Mouse (Mus musculus): ENCODE measurements around the gene Slf2. TPM values are rescaled to one million over a fixed set of nuclear protein-coding genes. Genes with fewer than 3 reads are reported as not detected.
A peak's percentile ranks its signal among the peaks of the same experiment; 100 is the strongest.

Slf2 gene
- polyA plus RNA-seq, 1 experiment from 2014 or later: 27.1 TPM

DNA sequence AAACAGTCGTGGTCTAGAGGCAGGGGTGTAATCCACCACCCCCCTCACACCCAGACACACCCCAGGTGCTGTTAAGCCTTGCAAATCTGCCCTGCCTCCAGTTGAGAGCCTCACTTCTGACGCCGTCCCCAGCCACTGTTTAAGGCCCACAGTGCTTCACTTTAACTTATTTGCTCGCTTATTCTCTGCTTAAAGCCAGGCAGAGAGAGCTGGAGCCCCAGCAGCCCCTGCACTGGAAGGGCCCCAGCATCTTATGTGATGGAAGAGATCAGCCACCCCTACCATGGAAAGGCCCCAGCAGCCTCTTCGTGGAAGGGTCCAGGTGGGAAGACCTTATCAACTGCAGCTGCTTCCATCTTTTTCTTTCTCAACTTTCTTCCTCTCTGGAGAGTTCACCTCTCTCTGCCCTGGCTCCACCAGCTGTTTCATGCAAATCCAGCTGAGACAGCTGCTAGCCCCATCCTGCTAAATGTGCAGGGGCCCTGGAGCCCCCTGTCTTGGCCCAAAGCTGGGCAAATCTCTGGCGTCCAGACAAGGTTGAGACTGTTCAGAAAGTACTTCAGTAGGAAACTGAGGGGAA lies 26.7 kb upstream of the Slf2 start:
- H3K27ac ChIP-seq (ENCODE audit: low read length): no peak overlapping the region
- H3K27me3 ChIP-seq (ENCODE audit: control insufficient read depth, insufficient read depth, low read depth, low read length): no peaks in the 10 kb centered on the region
- H3K4me1 ChIP-seq (replicated peaks; ENCODE audit: control insufficient read depth, insufficient read depth, low read length): peaks cover 24% of the 10 kb centered on the region
- no peak overlapping the region for H3K4me2 ChIP-seq (ENCODE audit: low read depth, low read length)
- H3K9me3 ChIP-seq (ENCODE audit: control insufficient read depth, low read length): no peaks in the 10 kb centered on the region
- H3K9ac ChIP-seq (ENCODE audit: low read length): no peak overlapping the region; the same call in 1 of the 2 replicates
- 36% methylated on average over 6 of the region's 6 CpGs for WGBS
- no peak overlapping the region for H3K4me3 ChIP-seq (ENCODE audit: low read length)
- no peaks in the 10 kb centered on the region for H3K36me3 ChIP-seq (ENCODE audit: control insufficient read depth, insufficient read depth, low read length)
- ATAC-seq (ENCODE audit: low read depth): no peak

DNA sequence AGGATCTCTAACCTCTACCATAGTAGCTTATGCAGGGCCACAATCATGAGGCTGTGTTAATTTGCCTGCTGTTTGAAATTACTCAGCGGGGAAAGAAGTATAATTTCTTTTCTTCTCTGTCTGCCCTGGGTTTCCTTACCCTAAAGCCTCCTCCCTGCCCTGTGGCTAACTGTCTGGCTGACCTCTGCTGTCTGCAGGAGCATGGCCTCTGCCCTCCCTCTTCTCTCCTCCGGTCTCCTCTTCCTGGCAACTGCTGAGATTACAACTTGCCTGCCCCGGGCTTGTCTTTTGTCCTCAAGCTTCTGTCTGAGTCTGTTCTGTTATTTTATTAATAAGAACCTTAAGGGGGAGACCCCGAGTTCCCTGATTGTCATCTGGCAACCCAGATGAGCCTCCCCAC lies 25.6 kb upstream of the Slf2 start:
- Histone ChIP-seq H3K4me2 (ENCODE audit: low read depth, low read length) (no peak overlapping the region), H3K27me3 (ENCODE audit: control insufficient read depth, insufficient read depth, low read depth, low read length) (no peaks in the 10 kb centered on the region), H3K9ac (ENCODE audit: low read length) (no peak overlapping the region), H3K36me3 (ENCODE audit: control insufficient read depth, insufficient read depth, low read length) (no peaks in the 10 kb centered on the region), H3K9me3 (ENCODE audit: control insufficient read depth, low read length) (no peaks in the 10 kb centered on the region), H3K4me1 (replicated peaks; ENCODE audit: control insufficient read depth, insufficient read depth, low read length) (peaks cover 16% of the 10 kb centered on the region; the same call in 1 of the 2 replicates), H3K4me3 (ENCODE audit: low read length) (no peak overlapping the region), H3K27ac (ENCODE audit: low read length) (no peak overlapping the region)
- ATAC-seq (ENCODE audit: low read depth): no peak
- 59% methylated on average over 4 of the region's 4 CpGs for WGBS

- Histone ChIP-seq H3K9ac (ENCODE audit: low read length) (no peak overlapping the region), H3K4me1 (replicated peaks; ENCODE audit: control insufficient read depth, insufficient read depth, low read length) (peaks cover 7% of the 10 kb centered on the region; the same call in 1 of the 2 replicates), H3K4me3 (ENCODE audit: low read length) (no peak overlapping the region), H3K4me2 (ENCODE audit: low read depth, low read length) (no peak overlapping the region), H3K36me3 (ENCODE audit: control insufficient read depth, insufficient read depth, low read length) (no peaks in the 10 kb centered on the region), H3K27ac (ENCODE audit: low read length) (peak overlapping the region; percentile 20; the same call in 1 of the 2 replicates), H3K9me3 (ENCODE audit: control insufficient read depth, low read length) (no peaks in the 10 kb centered on the region), H3K27me3 (ENCODE audit: control insufficient read depth, insufficient read depth, low read depth, low read length) (no peaks in the 10 kb centered on the region)
- peak; percentile 38; the same call in 1 of the 2 replicates for ATAC-seq (ENCODE audit: low read depth)
- WGBS: 46% methylated on average over 15 of the region's 15 CpGs
Measured at GRCm38 (mm10) chr19:44907851-44908690, 22.9 kb upstream of the Slf2 start.

DNA sequence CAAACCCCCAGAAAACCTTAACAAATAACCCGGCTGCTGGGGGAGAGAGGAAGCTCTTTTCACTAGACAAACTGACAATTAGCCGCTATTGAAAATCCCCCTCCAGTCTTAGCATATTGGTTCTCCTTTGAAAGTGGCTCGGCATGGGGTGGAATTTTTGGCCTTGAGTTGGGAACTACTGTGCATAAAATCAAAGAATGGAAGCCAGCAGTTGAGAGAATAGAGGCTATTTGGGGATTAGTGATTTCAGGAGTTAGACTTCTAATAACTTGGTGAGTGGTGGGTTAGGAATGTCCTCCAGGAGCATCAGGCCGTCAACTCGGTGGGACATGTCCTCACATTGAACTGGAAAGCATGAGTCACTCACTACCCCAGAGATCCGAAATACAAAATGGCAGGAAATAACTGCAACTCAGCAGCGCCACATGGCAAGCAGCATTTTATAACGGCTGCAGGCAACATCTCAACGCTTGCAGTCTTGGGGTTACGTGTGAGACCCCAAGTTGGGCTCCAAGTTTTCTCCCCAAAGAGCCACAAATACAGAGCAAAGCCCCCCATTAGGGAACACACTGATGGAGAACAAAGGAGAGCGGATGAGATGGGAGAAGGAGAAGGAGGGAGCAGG lies 22.0 kb upstream of the Slf2 start:
- ATAC-seq (ENCODE audit: low read depth): no peak
- Histone ChIP-seq H3K4me2 (ENCODE audit: low read depth, low read length) (no peak overlapping the region), H3K9ac (ENCODE audit: low read length) (no peak overlapping the region), H3K4me3 (ENCODE audit: low read length) (no peak overlapping the region), H3K36me3 (ENCODE audit: control insufficient read depth, insufficient read depth, low read length) (no peaks in the 10 kb centered on the region), H3K27ac (ENCODE audit: low read length) (no peak overlapping the region), H3K4me1 (replicated peaks; ENCODE audit: control insufficient read depth, insufficient read depth, low read length) (peaks cover 7% of the 10 kb centered on the region; the same call in 1 of the 2 replicates), H3K9me3 (ENCODE audit: control insufficient read depth, low read length) (no peaks in the 10 kb centered on the region), H3K27me3 (ENCODE audit: control insufficient read depth, insufficient read depth, low read depth, low read length) (no peaks in the 10 kb centered on the region)
- whole genome bisulfite sequencing: 70% methylated on average over 11 of the region's 11 CpGs

DNA sequence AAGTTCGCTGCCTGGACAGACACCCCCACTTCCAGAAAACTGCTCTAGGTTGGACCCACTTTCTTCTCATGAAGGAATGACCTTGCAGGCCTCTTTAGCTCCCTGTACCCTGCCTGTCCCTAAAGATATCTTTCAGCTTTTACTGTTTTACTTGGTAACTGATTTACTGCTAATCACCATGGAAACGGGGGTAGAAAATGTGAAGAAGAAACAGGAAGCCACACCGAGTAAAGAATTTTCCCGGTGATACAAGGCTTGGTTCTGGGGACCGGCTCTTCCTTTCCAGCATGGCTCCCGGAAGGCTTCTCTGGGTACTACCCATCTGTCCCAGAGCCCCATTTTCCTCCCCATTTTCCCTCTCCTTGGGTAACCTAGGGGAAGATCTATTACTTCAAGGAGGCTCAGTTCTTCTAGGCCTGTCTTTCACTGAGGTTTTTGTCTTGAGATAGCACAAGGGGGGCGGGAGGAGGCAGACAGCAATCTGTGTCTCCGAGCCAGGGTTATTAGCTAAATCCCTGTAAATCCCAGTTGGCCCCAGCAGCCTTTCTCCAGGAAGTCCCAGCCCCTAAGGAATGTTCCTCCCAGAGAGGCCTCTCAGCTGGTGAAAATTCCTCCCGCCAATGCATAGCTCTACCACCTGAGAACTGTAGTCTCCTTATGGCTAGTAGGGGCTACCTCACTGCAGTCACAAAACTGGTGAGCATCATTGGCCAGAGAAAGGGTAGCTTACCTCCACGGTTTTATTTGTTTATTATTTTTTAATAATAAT lies 16.3 kb upstream of the Slf2 start:
- no peak overlapping the region for H3K4me3 ChIP-seq (ENCODE audit: low read length)
- no peak overlapping the region for H3K4me2 ChIP-seq (ENCODE audit: low read depth, low read length)
- no peak overlapping the region for H3K9ac ChIP-seq (ENCODE audit: low read length)
- no peaks in the 10 kb centered on the region for H3K9me3 ChIP-seq (ENCODE audit: control insufficient read depth, low read length)
- H3K36me3 ChIP-seq (ENCODE audit: control insufficient read depth, insufficient read depth, low read length): no peaks in the 10 kb centered on the region
- H3K27ac ChIP-seq (ENCODE audit: low read length): no peak overlapping the region
- H3K27me3 ChIP-seq (ENCODE audit: control insufficient read depth, insufficient read depth, low read depth, low read length): no peaks in the 10 kb centered on the region
- WGBS: 40% methylated on average over 10 of the region's 10 CpGs
- no peaks in the 10 kb centered on the region for H3K4me1 ChIP-seq (replicated peaks; ENCODE audit: control insufficient read depth, insufficient read depth, low read length)
- no peak for ATAC-seq (ENCODE audit: low read depth)

DNA sequence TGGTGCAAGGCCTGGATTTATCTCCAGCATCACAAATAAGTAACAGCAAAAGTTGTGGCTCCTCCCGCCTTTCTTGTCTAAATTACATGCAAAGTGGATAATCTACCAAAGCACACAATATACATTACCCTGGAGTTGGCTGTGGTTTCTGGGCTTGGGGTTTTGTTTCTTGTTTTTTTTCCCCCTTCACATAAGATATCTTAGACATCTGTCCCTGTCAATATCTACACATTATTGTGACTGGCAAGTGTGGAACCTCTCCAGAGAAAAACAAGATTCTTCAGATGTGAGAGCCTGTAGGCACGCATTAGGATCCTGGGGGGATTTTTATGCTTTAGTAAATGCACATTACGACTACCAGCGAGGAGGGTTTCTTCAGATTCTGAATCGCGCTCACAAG lies 12.8 kb upstream of the Slf2 start:
- Histone ChIP-seq H3K36me3 (ENCODE audit: control insufficient read depth, insufficient read depth, low read length) (no peaks in the 10 kb centered on the region), H3K27me3 (ENCODE audit: control insufficient read depth, insufficient read depth, low read depth, low read length) (no peaks in the 10 kb centered on the region), H3K9me3 (ENCODE audit: control insufficient read depth, low read length) (no peaks in the 10 kb centered on the region), H3K9ac (ENCODE audit: low read length) (no peak overlapping the region), H3K4me3 (ENCODE audit: low read length) (no peak overlapping the region), H3K4me1 (replicated peaks; ENCODE audit: control insufficient read depth, insufficient read depth, low read length) (0 out of 2 replicates have a peak, but pooled peaks cover 2% of the 10 kb centered on the region), H3K27ac (ENCODE audit: low read length) (no peak overlapping the region), H3K4me2 (ENCODE audit: low read depth, low read length) (no peak overlapping the region)
- no peak for ATAC-seq (ENCODE audit: low read depth)
- WGBS: 83% methylated on average over 6 of the region's 6 CpGs

GRCm38 (mm10) chr19:44921466-44922139 lies 9.3 kb upstream of the Slf2 start:
- no peak overlapping the region for H3K4me2 ChIP-seq (ENCODE audit: low read depth, low read length)
- no peaks in the 10 kb centered on the region for H3K36me3 ChIP-seq (ENCODE audit: control insufficient read depth, insufficient read depth, low read length)
- 42% methylated on average over 1 of the region's 1 CpGs for WGBS

GRCm38 (mm10) chr19:44922521-44922920 lies 8.4 kb upstream of the Slf2 start:
- Histone ChIP-seq H3K4me2 (ENCODE audit: low read depth, low read length) (no peak overlapping the region), H3K27ac (ENCODE audit: low read length) (no peak overlapping the region)
- WGBS: 45% methylated on average over 2 of the region's 2 CpGs

More at GRCm38 (mm10) chr19:44921466-44922139, 9.3 kb upstream of the Slf2 start:
- H3K27ac ChIP-seq (ENCODE audit: low read length): no peak overlapping the region
- no peaks in the 10 kb centered on the region for H3K9me3 ChIP-seq (ENCODE audit: control insufficient read depth, low read length)
- no peak overlapping the region for H3K9ac ChIP-seq (ENCODE audit: low read length)
- H3K27me3 ChIP-seq (ENCODE audit: control insufficient read depth, insufficient read depth, low read depth, low read length): no peaks in the 10 kb centered on the region
- no peak for ATAC-seq (ENCODE audit: low read depth)
- H3K4me1 ChIP-seq (replicated peaks; ENCODE audit: control insufficient read depth, insufficient read depth, low read length): 0 out of 2 replicates have a peak, but pooled peaks cover 2% of the 10 kb centered on the region
- H3K4me3 ChIP-seq (ENCODE audit: low read length): no peak overlapping the region

More at GRCm38 (mm10) chr19:44922521-44922920, 8.4 kb upstream of the Slf2 start:
- Histone ChIP-seq H3K9ac (ENCODE audit: low read length) (no peak overlapping the region), H3K4me3 (ENCODE audit: low read length) (no peak overlapping the region), H3K9me3 (ENCODE audit: control insufficient read depth, low read length) (no peaks in the 10 kb centered on the region), H3K27me3 (ENCODE audit: control insufficient read depth, insufficient read depth, low read depth, low read length) (no peaks in the 10 kb centered on the region), H3K4me1 (replicated peaks; ENCODE audit: control insufficient read depth, insufficient read depth, low read length) (0 out of 2 replicates have a peak, but pooled peaks cover 2% of the 10 kb centered on the region), H3K36me3 (ENCODE audit: control insufficient read depth, insufficient read depth, low read length) (no peaks in the 10 kb centered on the region)
- ATAC-seq (ENCODE audit: low read depth): no peak

Measured in lung, embryonic 16.5 days (tissue).